Mouse (Mus musculus) olfactory bulb, adult 2 months (tissue): ENCODE data around the gene Timeless. TPM values are rescaled to one million over a fixed set of nuclear protein-coding genes. Genes with fewer than 3 reads are reported as not detected.

Experiments used
- H3K27ac ChIP-seq: fragments of 200-500 bp; 2 replicates; pipeline ENCODE4 v1.5.1; 2012; ENCODE audit warnings: low read depth, low read length; ENCODE audit not compliant: insufficient read depth
- H3K4me1 ChIP-seq: fragments of 200-500 bp; 2 replicates; pipeline ENCODE4 v1.6.1; 2012; ENCODE audit warnings: low read length; ENCODE audit not compliant: control insufficient read depth, insufficient read depth
- H3K4me3 ChIP-seq: fragments of 200-500 bp; 2 replicates; pipeline ENCODE4 v1.5.1; 2012; ENCODE audit warnings: mild to moderate bottlenecking, low read depth, low read length, moderate library complexity; ENCODE audit not compliant: insufficient read depth
- CTCF ChIP-seq: fragments of 200-500 bp; IDR thresholded peaks from 2 replicates; pipeline ENCODE4 v1.5.1; 2012; ENCODE audit warnings: low read depth, mild to moderate bottlenecking, low read length, moderate library complexity; ENCODE audit not compliant: insufficient read depth
- POLR2A ChIP-seq: fragments of 200-500 bp; IDR thresholded peaks from 2 replicates; pipeline ENCODE4 v1.6.1; 2012; ENCODE audit warnings: mild to moderate bottlenecking, low read depth, low read length, moderate library complexity; ENCODE audit not compliant: insufficient read depth
- WGBS: fragments of 180-500 bp; shearing (Covaris S2); methylation state at CpG from one replicate; pipeline ENCODE4 v1.1.7; 2018; 5-methylcytosine and 5-hydroxymethylcytosine counted together
- polyA plus RNA-seq: library from polyadenylated mRNA; stranded (reverse); fragments of >200 nt; gene quantifications from 2 replicates; pipeline ENCODE4 v1.2.4, GENCODE M21; 2012; ENCODE audit warnings: low replicate concordance; ENCODE audit not compliant: missing spikeins, insufficient read depth, insufficient read length

Gene Timeless
- polyA plus RNA-seq, 1 experiment = not detected

- peaks cover 3% of the 10 kb centered on the region; the same call in 1 of the 2 replicates for H3K4me1 ChIP-seq
- 75% methylated on average over 11 of the region's 11 CpGs for WGBS
- H3K27ac ChIP-seq = no peak overlapping the region
- no peak for TF ChIP-seq CTCF
- TF ChIP-seq POLR2A = no peak
- H3K4me3 ChIP-seq = no peak overlapping the region
These were observed 65.8 kb downstream of the Timeless start for GRCm38 (mm10) chr10:128297622-128298021.

GRCm38 (mm10) chr10:128298243-128298642, 66.4 kb downstream of the Timeless start:
- TF ChIP-seq CTCF (no peak), POLR2A (no peak)
- WGBS = 76% methylated on average over 6 of the region's 6 CpGs
- no peak overlapping the region for H3K27ac ChIP-seq
- H3K4me1 ChIP-seq = peaks cover 3% of the 10 kb centered on the region; the same call in 1 of the 2 replicates
- no peak overlapping the region for H3K4me3 ChIP-seq

- H3K27ac ChIP-seq = no peak within 1 kb of the TSS
- no peak within 1 kb of the TSS for H3K4me3 ChIP-seq
- peaks cover 3% of the 10 kb centered on the region; the same call in 1 of the 2 replicates for H3K4me1 ChIP-seq
- WGBS = 83% methylated on average over 11 of the region's 11 CpGs
- no peak for TF ChIP-seq POLR2A
- no peak for TF ChIP-seq CTCF
These were observed 66.9 kb downstream of the Timeless start, which contains the start of gene Il23a for GRCm38 (mm10) chr10:128298702-128299171. Il23a (minus strand) TSS chr10:128298752.

- H3K27ac ChIP-seq = peak overlapping the region; percentile 96
- H3K4me1 ChIP-seq = peaks cover 9% of the 10 kb centered on the region
- TF ChIP-seq CTCF (no peak), POLR2A (no peak)
- H3K4me3 ChIP-seq = peak overlapping the region; percentile 76
- WGBS = 28% methylated on average over 3 of the region's 3 CpGs
These were observed 70.5 kb downstream of the Timeless start for GRCm38 (mm10) chr10:128302357-128302756.

Other genes starting within 250 kb of the Timeless start
- not detected in 2 replicates for gene Hsd17b6, start 224.5 kb upstream of the Timeless start, polyA plus RNA-seq
- not detected in 2 replicates for gene Prim1, start 216.9 kb upstream of the Timeless start, polyA plus RNA-seq
- gene Naca, start 196.5 kb upstream of the Timeless start, polyA plus RNA-seq = not detected in 2 replicates
- not detected in 2 replicates for gene Ptges3, start 173.1 kb upstream of the Timeless start, polyA plus RNA-seq
- gene Atp5b, start 148.8 kb upstream of the Timeless start, polyA plus RNA-seq = 323 and 1,263 TPM in 2 replicates
- 53.8 and 199 TPM in 2 replicates for gene Baz2a, start 140.5 kb upstream of the Timeless start, polyA plus RNA-seq
- gene Rbms2, start 51.8 kb upstream of the Timeless start, polyA plus RNA-seq = not detected in 2 replicates
- not detected in 2 replicates for gene Gls2, start 37.6 kb upstream of the Timeless start, polyA plus RNA-seq
- gene Spryd4, start 20.3 kb upstream of the Timeless start, polyA plus RNA-seq = not detected in 2 replicates
- gene Mip, start 6.2 kb upstream of the Timeless start, polyA plus RNA-seq = not detected in 2 replicates
- gene Apon, start 22.0 kb downstream of the Timeless start, polyA plus RNA-seq = not detected in 2 replicates
- gene Apof, start 36.6 kb downstream of the Timeless start, polyA plus RNA-seq = not detected in 2 replicates
- not detected in 2 replicates for gene Stat2, start 38.5 kb downstream of the Timeless start, polyA plus RNA-seq
- not detected in 2 replicates for gene Il23a, start 66.7 kb downstream of the Timeless start, polyA plus RNA-seq
- gene Pan2, start 71.3 kb downstream of the Timeless start, polyA plus RNA-seq = not detected in 2 replicates
- not detected in 2 replicates for gene Cnpy2, start 90.4 kb downstream of the Timeless start, polyA plus RNA-seq
- 262 TPM in 1 of 2 replicates, not detected in the other for gene Cs, start 105.7 kb downstream of the Timeless start, polyA plus RNA-seq
- not detected in 2 replicates for gene Coq10a, start 136.9 kb downstream of the Timeless start, polyA plus RNA-seq
- not detected in 2 replicates for gene Ankrd52, start 145.1 kb downstream of the Timeless start, polyA plus RNA-seq
- not detected in 2 replicates for gene Slc39a5, start 169.2 kb downstream of the Timeless start, polyA plus RNA-seq
- not detected in 2 replicates for gene Nabp2, start 179.4 kb downstream of the Timeless start, polyA plus RNA-seq
- gene Rnf41, start 179.6 kb downstream of the Timeless start, polyA plus RNA-seq = 155 TPM in 1 of 2 replicates, not detected in the other
- 236 and 251 TPM in 2 replicates for gene Smarcc2, start 227.2 kb downstream of the Timeless start, polyA plus RNA-seq